Mouse (Mus musculus): ENCODE measurements around the gene Lsm11. TPM values are rescaled to one million over a fixed set of nuclear protein-coding genes. Genes with fewer than 3 reads are reported as not detected.

The Lsm11 gene
- 10.3 and 14.1 TPM in 2 replicates for polyA plus RNA-seq (2012; rRNA removed)

DNA sequence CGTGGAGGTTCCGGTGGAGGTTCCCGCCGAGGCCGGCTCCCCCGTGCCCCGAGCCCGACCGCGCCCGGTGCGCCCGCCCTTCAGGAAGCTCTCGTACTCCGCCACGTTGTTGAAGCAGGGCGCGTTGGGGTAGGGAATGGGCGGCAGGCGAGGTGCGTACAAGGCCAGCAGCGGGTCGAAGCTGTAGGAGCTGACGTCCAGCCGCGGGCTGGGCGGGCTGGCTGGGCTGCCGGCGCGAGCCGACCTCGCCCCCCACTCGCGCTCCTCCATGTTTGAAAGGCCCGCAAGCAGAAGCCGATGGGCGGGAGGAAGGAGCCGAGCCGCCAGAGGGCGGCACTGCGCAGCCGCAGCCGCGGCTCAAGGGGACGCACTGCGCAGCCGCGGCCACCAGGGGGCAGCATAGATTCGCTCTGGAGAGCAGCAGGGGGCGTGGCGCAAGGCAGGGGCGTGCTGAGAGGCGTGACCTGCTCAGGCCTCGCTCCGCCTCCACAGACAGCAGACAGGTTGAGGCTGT is at the start of gene Lsm11:
Gene Lsm11, minus strand, starts transcription at position 293 of the 514 bp plus-strand sequence.

DNA sequence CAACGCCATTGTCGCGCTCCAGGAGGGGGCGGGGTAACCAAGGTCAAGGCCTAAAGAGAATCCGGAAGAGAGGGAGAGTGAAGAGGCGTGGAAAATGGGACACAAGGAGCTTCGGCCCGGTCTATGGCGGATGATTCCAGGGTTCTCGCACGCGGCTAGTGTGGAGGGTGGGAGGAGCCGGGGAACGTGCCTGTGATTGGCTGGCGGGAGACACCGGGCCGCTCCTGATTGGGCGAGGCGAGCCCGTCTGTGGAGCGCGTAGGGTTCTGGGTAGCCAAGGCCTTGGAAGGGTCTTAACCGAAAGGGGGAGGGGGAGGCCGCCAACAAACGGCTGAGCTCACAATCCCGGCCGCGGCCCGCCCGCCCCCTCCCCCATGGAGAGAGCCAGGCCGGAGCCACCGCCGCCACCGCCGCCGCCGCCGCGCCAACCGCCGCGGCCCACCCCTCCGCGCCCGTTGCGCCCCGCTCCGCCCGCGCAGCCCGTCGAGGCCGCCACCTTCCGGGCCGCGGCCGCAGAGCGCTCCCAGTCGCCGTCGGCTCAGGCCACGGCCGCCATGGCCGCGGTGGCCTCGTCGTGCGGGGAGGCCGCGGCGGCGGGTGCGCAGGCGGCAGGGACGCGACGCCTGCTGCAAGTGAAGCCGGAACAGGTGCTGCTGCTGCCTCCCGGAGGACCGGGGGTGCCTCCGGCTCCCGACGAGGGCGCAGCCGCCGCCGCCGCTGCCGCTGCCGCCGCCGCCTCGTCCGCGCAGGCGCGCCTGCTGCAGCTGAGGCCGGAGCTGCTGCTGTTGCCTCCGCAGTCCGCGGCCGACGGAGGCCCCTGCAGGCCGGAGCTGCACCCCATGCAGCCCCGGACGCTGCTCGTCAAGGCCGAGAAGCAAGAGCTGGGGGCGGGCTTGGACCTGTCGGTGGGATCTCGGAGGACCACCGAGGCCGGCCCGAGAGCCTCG is 35.5 kb upstream of the Lsm11 start, which contains the start of gene Sox30:
Gene Sox30, plus strand, starts transcription at position 365 of the 947 bp plus-strand sequence.

GRCm38 (mm10) chr11:45955127-45955627 is 10.4 kb upstream of the Lsm11 start, which contains the start of gene Thg1l:
Gene Thg1l (minus strand): TSS chr11:45955494.

Other genes with a start within 250 kb of the Lsm11 start
- gene Clint1, start 92.9 kb downstream of the Lsm11 start, polyA plus RNA-seq (2012; rRNA removed), result 59.2 and 76.2 TPM in 2 replicates
- 21.2 and 23.1 TPM in 2 replicates for gene Thg1l, start 10.6 kb upstream of the Lsm11 start, polyA plus RNA-seq (2012; rRNA removed)
- 0.40 and 0.68 TPM in 2 replicates for gene Sox30, start 35.4 kb upstream of the Lsm11 start, polyA plus RNA-seq (2012; rRNA removed)
- gene Gm12166, start 107.4 kb upstream of the Lsm11 start, polyA plus RNA-seq (2012; rRNA removed), result 3.5 and 5.2 TPM in 2 replicates
- gene Adam19, start 111.1 kb upstream of the Lsm11 start, polyA plus RNA-seq (2012; rRNA removed), result 11.6 and 24.4 TPM in 2 replicates
- gene Nipal4, start 221.6 kb upstream of the Lsm11 start, polyA plus RNA-seq (2012; rRNA removed), result 0.42 and 0.99 TPM in 2 replicates

All from central nervous system, embryonic 11.5 days (tissue).